Mouse (Mus musculus) megakaryocyte-erythroid progenitor cell, adult 5 weeks (primary cell): ENCODE data around the gene Tacr1. TPM values are rescaled to one million over a fixed set of nuclear protein-coding genes. Genes with fewer than 3 reads are reported as not detected.

Experiments used
- polyA plus RNA-seq: library from polyadenylated mRNA; stranded (reverse); fragments of >175 nt; gene quantifications from 2 replicates; pipeline ENCODE4 v1.2.3, GENCODE M21; 2012

Tacr1 gene
- polyA plus RNA-seq, result not detected in 2 replicates

GRCm38 (mm10) chr6:82401595-82402451, at the start of gene Tacr1:
Gene Tacr1, plus strand, starts transcription at chr6:82402334.

